Mouse (Mus musculus): ENCODE measurements around the gene Slc7a10. TPM values are rescaled to one million over a fixed set of nuclear protein-coding genes. Genes with fewer than 3 reads are reported as not detected.

Slc7a10 gene
- polyA plus RNA-seq, 1 experiment from 2014 or later, result 1.0 TPM

DNA sequence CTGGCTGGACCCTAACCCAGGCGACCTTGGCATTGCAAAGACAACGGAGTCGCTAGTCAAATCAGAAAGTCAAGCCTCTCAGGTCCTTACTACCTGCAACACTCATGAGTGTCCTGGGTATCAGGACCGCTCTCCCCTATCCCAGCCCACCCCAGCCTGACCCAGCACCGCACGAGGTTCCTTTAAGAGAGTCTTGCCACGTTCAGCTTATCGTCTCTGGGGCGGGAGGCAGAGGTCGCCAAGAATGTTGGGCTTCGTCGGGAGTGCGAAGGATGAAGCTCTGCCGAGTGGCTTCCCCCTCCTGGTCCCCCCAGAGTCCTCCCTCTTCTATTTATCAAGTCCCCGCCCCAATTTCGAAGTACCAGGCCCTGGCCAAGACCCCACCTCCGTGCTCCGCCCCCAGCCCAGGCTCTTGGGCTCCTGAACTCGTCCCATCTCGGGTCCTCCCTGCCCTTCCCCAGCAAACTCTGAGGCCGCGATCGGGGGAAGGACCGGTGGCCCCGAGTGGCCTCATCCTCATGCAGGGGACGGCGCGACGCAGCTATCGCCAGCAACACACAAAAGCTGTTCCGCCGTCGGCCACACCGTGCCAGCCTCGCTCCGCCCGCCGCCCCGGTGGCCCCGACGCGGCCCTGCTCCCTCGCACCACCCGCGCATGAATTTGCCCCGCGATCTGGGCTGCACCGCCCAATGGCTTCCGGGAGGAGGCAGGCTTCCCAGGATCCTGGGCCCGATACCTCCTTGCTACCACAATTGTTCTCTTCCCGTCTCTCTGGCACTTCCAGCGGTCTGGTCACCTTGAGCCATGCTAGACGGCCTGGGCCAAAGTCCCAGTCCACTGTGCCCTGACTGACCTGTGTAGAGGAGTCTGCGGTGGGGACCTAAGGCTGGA lies 1.1 kb upstream of the Slc7a10 start:
- peak overlapping the region; percentile 27 for H3K4me3 ChIP-seq (ENCODE audit: low read depth, low read length)
- H3K4me2 ChIP-seq (ENCODE audit: low read depth, low read length, severe bottlenecking), result peak overlapping the region; percentile 51
- 2% methylated on average over 53 of the region's 54 CpGs for WGBS
- H3K27me3 ChIP-seq (ENCODE audit: control insufficient read depth, insufficient read depth, low read length), result peaks cover 42% of the 10 kb centered on the region
- no peak overlapping the region for H3K27ac ChIP-seq (ENCODE audit: low read depth, low read length)
- ATAC-seq (replicated peaks; ENCODE audit: low FRiP score) (peak; percentile 71), DNase-seq (ENCODE audit: low spot score) (peak; percentile 77)
- H3K4me1 ChIP-seq (replicated peaks; ENCODE audit: control insufficient read depth, insufficient read depth, low read length), result peaks cover 11% of the 10 kb centered on the region; the same call in 1 of the 2 replicates
- H3K9me3 ChIP-seq (ENCODE audit: control insufficient read depth, low read length), result peaks cover 4% of the 10 kb centered on the region; the same call in 1 of the 2 replicates
- H3K36me3 ChIP-seq (ENCODE audit: control insufficient read depth, insufficient read depth, low read length), result no peaks in the 10 kb centered on the region
- H3K9ac ChIP-seq (ENCODE audit: low read length), result peak overlapping the region; percentile 39; the same call in 1 of the 2 replicates

- Histone ChIP-seq H3K36me3 (ENCODE audit: control insufficient read depth, insufficient read depth, low read length) (no peaks in the 10 kb centered on the region), H3K9me3 (ENCODE audit: control insufficient read depth, low read length) (no peaks in the 10 kb centered on the region), H3K4me3 (ENCODE audit: low read depth, low read length) (no peak overlapping the region), H3K4me1 (replicated peaks; ENCODE audit: control insufficient read depth, insufficient read depth, low read length) (peaks cover 11% of the 10 kb centered on the region; the same call in 1 of the 2 replicates), H3K27me3 (ENCODE audit: control insufficient read depth, insufficient read depth, low read length) (peaks cover 34% of the 10 kb centered on the region), H3K27ac (ENCODE audit: low read depth, low read length) (no peak overlapping the region), H3K9ac (ENCODE audit: low read length) (no peak overlapping the region), H3K4me2 (ENCODE audit: low read depth, low read length, severe bottlenecking) (no peak overlapping the region)
- DNase-seq (ENCODE audit: low spot score) (no peak), ATAC-seq (replicated peaks; ENCODE audit: low FRiP score) (no peak)
- 74% methylated on average over 5 of the region's 5 CpGs for WGBS
Measured at GRCm38 (mm10) chr7:35189699-35190098, 3.5 kb downstream of the Slc7a10 start.

GRCm38 (mm10) chr7:35191276-35191675 lies 5.1 kb downstream of the Slc7a10 start:
- Histone ChIP-seq H3K27ac (ENCODE audit: low read depth, low read length) (no peak overlapping the region), H3K9me3 (ENCODE audit: control insufficient read depth, low read length) (no peaks in the 10 kb centered on the region), H3K27me3 (ENCODE audit: control insufficient read depth, insufficient read depth, low read length) (peaks cover 18% of the 10 kb centered on the region), H3K4me1 (replicated peaks; ENCODE audit: control insufficient read depth, insufficient read depth, low read length) (peaks cover 1% of the 10 kb centered on the region; the same call in 1 of the 2 replicates), H3K4me3 (ENCODE audit: low read depth, low read length) (no peak overlapping the region), H3K4me2 (ENCODE audit: low read depth, low read length, severe bottlenecking) (no peak overlapping the region), H3K36me3 (ENCODE audit: control insufficient read depth, insufficient read depth, low read length) (no peaks in the 10 kb centered on the region), H3K9ac (ENCODE audit: low read length) (no peak overlapping the region)
- no peak for DNase-seq (ENCODE audit: low spot score)
- 11% methylated on average over 2 of the region's 2 CpGs for WGBS
- no peak for ATAC-seq (replicated peaks; ENCODE audit: low FRiP score)

DNA sequence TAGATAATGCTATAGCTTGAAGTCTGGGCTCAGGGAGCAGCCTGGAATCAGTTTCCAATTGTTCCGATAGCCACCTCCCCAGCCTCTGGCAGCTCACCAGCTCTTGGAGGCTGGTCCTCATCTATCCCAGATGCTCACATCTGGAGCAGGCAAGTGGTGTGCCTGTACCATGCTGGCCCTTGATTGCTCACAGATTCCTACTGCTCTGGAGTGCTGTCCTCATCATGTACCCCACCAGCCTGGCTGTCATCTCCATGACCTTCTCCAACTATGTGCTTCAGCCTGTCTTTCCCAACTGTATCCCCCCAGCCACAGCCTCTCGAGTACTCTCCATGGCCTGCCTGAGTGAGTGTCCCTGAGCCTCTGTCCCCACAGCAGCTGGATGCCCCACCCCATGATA lies 10.8 kb downstream of the Slc7a10 start:
- no peak overlapping the region for H3K9ac ChIP-seq (ENCODE audit: low read length)
- no peaks in the 10 kb centered on the region for H3K9me3 ChIP-seq (ENCODE audit: control insufficient read depth, low read length)
- H3K4me3 ChIP-seq (ENCODE audit: low read depth, low read length), result no peak overlapping the region
- H3K4me2 ChIP-seq (ENCODE audit: low read depth, low read length, severe bottlenecking), result no peak overlapping the region
- no peaks in the 10 kb centered on the region for H3K27me3 ChIP-seq (ENCODE audit: control insufficient read depth, insufficient read depth, low read length)
- H3K27ac ChIP-seq (ENCODE audit: low read depth, low read length), result no peak overlapping the region
- ATAC-seq (replicated peaks; ENCODE audit: low FRiP score), result no peak
- no peaks in the 10 kb centered on the region for H3K4me1 ChIP-seq (replicated peaks; ENCODE audit: control insufficient read depth, insufficient read depth, low read length)
- WGBS, result 82% methylated on average over 2 of the region's 2 CpGs
- no peak for DNase-seq (ENCODE audit: low spot score)
- peaks cover 20% of the 10 kb centered on the region for H3K36me3 ChIP-seq (ENCODE audit: control insufficient read depth, insufficient read depth, low read length)

- H3K27ac ChIP-seq (ENCODE audit: low read depth, low read length), result no peak overlapping the region
- no peaks in the 10 kb centered on the region for H3K4me1 ChIP-seq (replicated peaks; ENCODE audit: control insufficient read depth, insufficient read depth, low read length)
- ATAC-seq (replicated peaks; ENCODE audit: low FRiP score) (no peak), DNase-seq (ENCODE audit: low spot score) (no peak)
- no peak overlapping the region for H3K4me2 ChIP-seq (ENCODE audit: low read depth, low read length, severe bottlenecking)
- H3K9ac ChIP-seq (ENCODE audit: low read length), result no peak overlapping the region
- no peaks in the 10 kb centered on the region for H3K9me3 ChIP-seq (ENCODE audit: control insufficient read depth, low read length)
- H3K4me3 ChIP-seq (ENCODE audit: low read depth, low read length), result no peak overlapping the region
- peaks cover 30% of the 10 kb centered on the region for H3K36me3 ChIP-seq (ENCODE audit: control insufficient read depth, insufficient read depth, low read length)
- no peaks in the 10 kb centered on the region for H3K27me3 ChIP-seq (ENCODE audit: control insufficient read depth, insufficient read depth, low read length)
- WGBS, result 95% methylated on average over 12 of the region's 12 CpGs
Measured at GRCm38 (mm10) chr7:35198981-35199754, 13.0 kb downstream of the Slc7a10 start.

DNA sequence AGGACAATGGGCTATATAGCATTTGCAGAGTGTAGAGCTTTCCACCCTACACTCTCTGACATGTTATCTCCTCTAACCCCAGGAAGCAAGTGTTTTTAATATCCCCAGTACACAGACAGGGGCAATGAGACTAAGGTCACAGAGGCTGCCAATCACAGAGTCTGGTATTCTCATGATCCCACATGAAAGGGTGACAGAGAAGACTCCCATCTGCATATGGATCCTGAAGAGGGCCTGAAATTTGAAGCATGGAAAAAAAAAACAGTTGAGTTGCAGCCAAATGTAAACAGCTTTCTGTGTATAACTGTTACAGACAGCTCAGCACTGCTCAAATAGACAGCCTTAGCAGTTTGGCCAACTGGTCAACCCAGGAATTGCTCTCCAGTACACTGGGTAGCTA lies 13.6 kb downstream of the Slc7a10 start:
- H3K4me1 ChIP-seq (replicated peaks; ENCODE audit: control insufficient read depth, insufficient read depth, low read length), result no peaks in the 10 kb centered on the region
- no peak overlapping the region for H3K27ac ChIP-seq (ENCODE audit: low read depth, low read length)
- H3K9ac ChIP-seq (ENCODE audit: low read length), result no peak overlapping the region
- no peak overlapping the region for H3K4me3 ChIP-seq (ENCODE audit: low read depth, low read length)
- DNase-seq (ENCODE audit: low spot score), result no peak
- no peaks in the 10 kb centered on the region for H3K27me3 ChIP-seq (ENCODE audit: control insufficient read depth, insufficient read depth, low read length)
- H3K36me3 ChIP-seq (ENCODE audit: control insufficient read depth, insufficient read depth, low read length), result peaks cover 30% of the 10 kb centered on the region
- H3K4me2 ChIP-seq (ENCODE audit: low read depth, low read length, severe bottlenecking), result no peak overlapping the region
- ATAC-seq (replicated peaks; ENCODE audit: low FRiP score), result no peak
- no peaks in the 10 kb centered on the region for H3K9me3 ChIP-seq (ENCODE audit: control insufficient read depth, low read length)

DNA sequence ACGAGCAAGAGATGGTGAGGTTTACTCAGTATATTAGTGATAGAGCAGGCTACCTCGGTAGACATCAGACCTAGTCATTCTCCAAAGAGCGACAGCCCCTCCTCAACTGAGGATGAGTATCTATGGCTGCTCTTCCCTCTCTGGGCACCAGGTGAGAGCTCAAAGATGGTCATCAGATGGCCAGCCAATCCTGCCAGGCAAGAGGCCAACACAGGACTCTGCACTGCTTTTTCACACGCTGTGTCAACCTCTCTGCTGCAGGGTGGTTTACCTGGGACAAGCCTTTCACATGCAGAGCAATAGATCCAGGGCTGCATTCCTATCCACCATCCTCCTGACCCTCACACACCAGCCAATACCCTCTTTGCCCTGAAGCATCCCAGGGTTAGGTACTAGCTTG lies 25.6 kb downstream of the Slc7a10 start:
- H3K4me3 ChIP-seq (ENCODE audit: low read depth, low read length), result no peak overlapping the region
- peaks cover 10% of the 10 kb centered on the region for H3K36me3 ChIP-seq (ENCODE audit: control insufficient read depth, insufficient read depth, low read length)
- 0 out of 2 replicates have a peak, but pooled peaks cover 2% of the 10 kb centered on the region for H3K27me3 ChIP-seq (ENCODE audit: control insufficient read depth, insufficient read depth, low read length)

GRCm38 (mm10) chr7:35214442-35215222 lies 28.4 kb downstream of the Slc7a10 start:
- DNase-seq (ENCODE audit: low spot score) (peak; percentile 77), ATAC-seq (replicated peaks; ENCODE audit: low FRiP score) (peak; percentile 40)
- Histone ChIP-seq H3K4me1 (replicated peaks; ENCODE audit: control insufficient read depth, insufficient read depth, low read length) (peaks cover 11% of the 10 kb centered on the region), H3K27ac (ENCODE audit: low read depth, low read length) (peak overlapping the region; percentile 72), H3K27me3 (ENCODE audit: control insufficient read depth, insufficient read depth, low read length) (0 out of 2 replicates have a peak, but pooled peaks cover 2% of the 10 kb centered on the region), H3K4me2 (ENCODE audit: low read depth, low read length, severe bottlenecking) (peak overlapping the region; percentile 61), H3K9me3 (ENCODE audit: control insufficient read depth, low read length) (no peaks in the 10 kb centered on the region), H3K9ac (ENCODE audit: low read length) (peak overlapping the region; percentile 94), H3K4me3 (ENCODE audit: low read depth, low read length) (peak overlapping the region; percentile 81), H3K36me3 (ENCODE audit: control insufficient read depth, insufficient read depth, low read length) (peaks cover 8% of the 10 kb centered on the region)
- 0% methylated on average over 64 of the region's 79 CpGs for WGBS

More for the DNA sequence above, 25.6 kb downstream of the Slc7a10 start:
- no peak overlapping the region for H3K27ac ChIP-seq (ENCODE audit: low read depth, low read length)
- H3K9ac ChIP-seq (ENCODE audit: low read length), result no peak overlapping the region
- H3K9me3 ChIP-seq (ENCODE audit: control insufficient read depth, low read length), result no peaks in the 10 kb centered on the region
- peaks cover 11% of the 10 kb centered on the region for H3K4me1 ChIP-seq (replicated peaks; ENCODE audit: control insufficient read depth, insufficient read depth, low read length)
- H3K4me2 ChIP-seq (ENCODE audit: low read depth, low read length, severe bottlenecking), result no peak overlapping the region
- 91% methylated on average over 4 of the region's 4 CpGs for WGBS
- ATAC-seq (replicated peaks; ENCODE audit: low FRiP score), result no peak
- DNase-seq (ENCODE audit: low spot score), result no peak

All from forebrain, embryonic 11.5 days (tissue).